Mouse (Mus musculus) right cerebral cortex, postnatal 4 days (tissue): ENCODE measurements around the gene Slc16a2.
A peak's percentile ranks its signal among the peaks of the same experiment; 100 is the strongest.

ENCODE experiments used
- DNase-seq: peaks from one replicate; pipeline ENCODE4 v3.0.0-alpha.2; 2022

Slc16a2 gene

GRCm38 (mm10) chrX:103821832-103822196 is at the start of gene Slc16a2:
Gene Slc16a2 (minus strand): TSS chrX:103821983.
- DNase-seq, result peak; percentile 59

GRCm38 (mm10) chrX:103863502-103863901 is 41.7 kb upstream of the Slc16a2 start:
- DNase-seq, result no peak

- no peak for DNase-seq
These were observed 41.1 kb upstream of the Slc16a2 start for GRCm38 (mm10) chrX:103862877-103863276.

GRCm38 (mm10) chrX:103845266-103845665 is 23.5 kb upstream of the Slc16a2 start:
- DNase-seq, result peak; percentile 3

- DNase-seq, result no peak
These were observed 7.1 kb upstream of the Slc16a2 start for GRCm38 (mm10) chrX:103828836-103829235.

- peak; percentile 18 for DNase-seq
These were observed 558 bp upstream of the Slc16a2 start for GRCm38 (mm10) chrX:103822271-103822811.

GRCm38 (mm10) chrX:103821195-103821831 is 470 bp downstream of the Slc16a2 start:
- no peak for DNase-seq

GRCm38 (mm10) chrX:103820307-103821194 is 1.2 kb downstream of the Slc16a2 start:
- peak; percentile 16 for DNase-seq

- DNase-seq, result no peak
These were observed 2.5 kb downstream of the Slc16a2 start for GRCm38 (mm10) chrX:103819253-103819652.

GRCm38 (mm10) chrX:103812690-103813089 is 9.1 kb downstream of the Slc16a2 start:
- DNase-seq, result no peak

- DNase-seq, result no peak
These were observed 11.3 kb downstream of the Slc16a2 start for GRCm38 (mm10) chrX:103810483-103810882.

- DNase-seq, result no peak
These were observed 15.4 kb downstream of the Slc16a2 start for GRCm38 (mm10) chrX:103806373-103806772.

- no peak for DNase-seq
These were observed 24.8 kb downstream of the Slc16a2 start for GRCm38 (mm10) chrX:103796961-103797360.

- DNase-seq, result no peak
These were observed 26.3 kb downstream of the Slc16a2 start for GRCm38 (mm10) chrX:103795506-103795905.

GRCm38 (mm10) chrX:103791329-103791728 is 30.5 kb downstream of the Slc16a2 start:
- DNase-seq, result no peak

GRCm38 (mm10) chrX:103785681-103786080 is 36.1 kb downstream of the Slc16a2 start:
- DNase-seq, result no peak

- DNase-seq, result no peak
These were observed 45.4 kb downstream of the Slc16a2 start for GRCm38 (mm10) chrX:103776412-103776811.

GRCm38 (mm10) chrX:103746197-103746596 is 75.6 kb downstream of the Slc16a2 start:
- DNase-seq, result no peak

GRCm38 (mm10) chrX:103744171-103745039 is 77.4 kb downstream of the Slc16a2 start:
- DNase-seq, result peak; percentile 46

- no peak for DNase-seq
These were observed 79.8 kb downstream of the Slc16a2 start for GRCm38 (mm10) chrX:103742057-103742315.

GRCm38 (mm10) chrX:103741215-103742056 is 80.3 kb downstream of the Slc16a2 start:
- no peak for DNase-seq

- DNase-seq, result no peak
These were observed 87.7 kb downstream of the Slc16a2 start for GRCm38 (mm10) chrX:103734041-103734625.
